Mouse (Mus musculus): ENCODE measurements around the gene Armh3.

DNA sequence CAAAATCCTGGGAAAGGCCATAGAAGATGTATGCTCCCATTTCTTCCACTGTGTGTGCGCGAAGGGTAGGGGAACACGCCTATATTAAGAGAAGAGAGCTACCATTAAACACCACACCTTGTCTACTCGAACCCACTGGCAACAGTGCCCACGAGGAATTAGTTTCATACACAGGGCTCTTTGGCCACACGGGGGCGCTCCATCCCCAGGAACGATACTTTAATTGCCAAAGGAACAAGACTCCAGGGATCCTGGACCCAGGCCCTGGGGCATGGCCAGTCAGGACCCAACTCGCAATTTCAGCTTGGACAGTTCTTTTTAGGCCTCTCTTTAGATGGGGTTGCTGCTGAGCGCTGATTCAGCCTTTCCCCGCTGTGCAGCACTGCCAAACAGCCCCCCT is 185.0 kb downstream of the Armh3 start:
- TF ChIP-seq MAFK (IDR thresholded peaks at IDR 0.05; ENCODE audit: insufficient read depth, low read depth, low read length): 0 out of 2 replicates have a peak, but pooled peaks have one; percentile 6
- TF ChIP-seq ZC3H11A (IDR thresholded peaks at IDR 0.05; ENCODE audit: borderline replicate concordance, low read depth, low read length): peak; percentile 56; the same call in 1 of the 2 replicates
- no peak for TF ChIP-seq HCFC1 (IDR thresholded peaks at IDR 0.05; ENCODE audit: borderline replicate concordance, insufficient read depth, low read length)
- TF ChIP-seq CHD2 (IDR thresholded peaks at IDR 0.05; ENCODE audit: low read depth, low read length): no peak
- no peak for TF ChIP-seq ZNF384 (IDR thresholded peaks at IDR 0.05; ENCODE audit: low read depth, low read length)
